Mouse (Mus musculus) liver, adult (tissue): ENCODE results near the gene Znrf1.

ENCODE experiments used
- GATA4 ChIP-seq: IDR thresholded peaks from 2 replicates; pipeline ENCODE4 v1.6.1; 2014; ENCODE audit warnings: mild to moderate bottlenecking, low read length; ENCODE audit not compliant: insufficient replicate concordance

Znrf1 gene

GRCm38 (mm10) chr8:111622553-111622952 is 86.7 kb downstream of the Znrf1 start:
- TF ChIP-seq GATA4 = no peak

- TF ChIP-seq GATA4 = no peak
Measured at GRCm38 (mm10) chr8:111624081-111624852, 88.4 kb downstream of the Znrf1 start.

GRCm38 (mm10) chr8:111624853-111625221 is 88.9 kb downstream of the Znrf1 start:
- TF ChIP-seq GATA4 = no peak

- TF ChIP-seq GATA4 = no peak
Measured at GRCm38 (mm10) chr8:111625694-111626527, 90.0 kb downstream of the Znrf1 start.

- TF ChIP-seq GATA4 = no peak
Measured at GRCm38 (mm10) chr8:111626528-111626820, 90.6 kb downstream of the Znrf1 start.

DNA sequence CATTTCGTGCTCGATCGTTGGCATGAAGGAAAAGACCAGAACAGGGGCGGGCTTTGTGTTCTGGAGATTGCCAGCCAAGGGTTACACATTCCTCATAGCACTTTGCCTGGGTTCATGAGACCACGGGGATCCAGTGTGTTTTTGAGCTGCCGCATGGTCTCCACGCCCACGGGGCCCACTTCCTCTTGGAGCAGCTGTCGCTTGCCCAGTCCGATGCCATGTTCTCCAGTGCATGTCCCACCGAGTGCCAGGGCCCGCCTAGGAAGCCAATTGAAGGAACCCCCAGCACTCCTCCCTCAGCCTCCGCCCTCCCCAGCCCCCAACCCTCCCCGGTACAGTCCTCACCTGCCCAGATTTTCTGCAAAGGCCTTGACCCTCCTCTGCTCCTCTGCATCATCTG is 91.0 kb downstream of the Znrf1 start:
- no peak for TF ChIP-seq GATA4

GRCm38 (mm10) chr8:111627923-111628322 is 92.0 kb downstream of the Znrf1 start:
- no peak for TF ChIP-seq GATA4

DNA sequence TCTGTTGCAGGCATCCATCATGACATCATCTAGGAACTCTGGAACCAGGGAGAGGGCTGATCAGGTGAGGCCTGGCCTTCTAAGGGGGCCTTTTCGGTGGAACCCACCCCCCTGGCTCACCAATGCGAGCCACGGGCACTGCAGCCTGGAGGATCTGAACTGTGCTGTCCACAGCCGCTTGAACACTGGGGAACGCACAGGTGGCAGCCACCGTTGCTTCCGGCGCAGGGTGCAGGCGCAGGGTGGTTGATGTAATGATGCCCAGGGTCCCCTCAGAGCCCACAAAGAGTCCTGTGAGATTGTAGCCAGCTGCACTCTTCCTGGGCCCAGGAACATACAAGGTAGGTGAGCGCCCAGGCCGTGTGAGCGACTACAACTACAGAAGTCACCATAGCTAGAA is 92.5 kb downstream of the Znrf1 start:
- no peak for TF ChIP-seq GATA4

DNA sequence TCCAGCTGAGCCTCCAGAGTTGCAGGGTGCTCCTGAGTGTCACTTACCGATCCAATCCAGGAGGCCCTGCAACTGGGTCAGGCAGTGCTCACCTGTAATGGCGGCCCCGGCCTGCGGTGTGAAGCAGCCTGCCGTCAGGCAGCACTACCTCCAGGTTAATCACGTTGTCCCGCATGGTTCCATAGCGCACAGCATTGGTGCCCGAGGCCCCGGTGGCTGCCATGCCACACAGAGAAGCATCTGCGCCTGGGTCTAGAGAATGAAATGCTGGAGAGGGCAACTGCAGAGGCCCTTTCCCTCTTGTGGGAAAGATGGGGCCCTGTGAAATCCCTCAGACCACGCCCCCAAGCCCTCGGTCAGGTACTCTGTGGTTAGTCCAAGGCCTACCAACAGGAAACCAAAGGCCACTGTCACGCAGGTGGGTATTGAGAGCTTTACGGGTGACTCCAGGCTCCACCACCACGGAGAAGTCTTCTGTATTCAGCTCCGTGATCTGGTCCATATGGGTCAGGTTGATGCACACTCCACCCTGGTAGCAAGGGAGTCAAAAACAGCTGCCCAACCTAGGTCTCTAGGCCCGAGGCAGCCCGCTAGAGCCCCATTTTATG is 93.1 kb downstream of the Znrf1 start:
- no peak for TF ChIP-seq GATA4

DNA sequence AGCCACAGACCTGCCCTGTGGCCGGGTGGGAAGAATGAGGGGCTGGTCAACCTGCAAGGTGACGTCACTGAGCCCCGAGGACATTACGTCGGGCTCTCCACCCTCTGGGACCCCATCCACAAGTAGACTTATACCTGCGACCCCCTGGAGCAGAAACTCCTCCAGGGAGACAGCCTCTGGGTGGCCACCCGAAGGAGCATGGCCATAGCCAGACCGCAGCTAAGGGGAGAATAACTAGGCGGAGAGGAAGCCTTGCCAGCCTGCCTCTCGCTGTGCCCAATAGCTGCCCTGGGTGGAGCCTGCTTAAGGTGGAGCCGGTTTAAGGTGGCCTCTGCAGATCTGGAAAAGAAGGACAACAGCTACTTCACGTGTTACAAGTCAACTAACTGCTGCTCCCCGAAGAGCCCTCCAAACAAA is 94.2 kb downstream of the Znrf1 start, which contains the start of gene Ldhd:
TSS of gene Ldhd (minus strand) at position 270 of the 417 bp plus-strand sequence.
- no peak for TF ChIP-seq GATA4

DNA sequence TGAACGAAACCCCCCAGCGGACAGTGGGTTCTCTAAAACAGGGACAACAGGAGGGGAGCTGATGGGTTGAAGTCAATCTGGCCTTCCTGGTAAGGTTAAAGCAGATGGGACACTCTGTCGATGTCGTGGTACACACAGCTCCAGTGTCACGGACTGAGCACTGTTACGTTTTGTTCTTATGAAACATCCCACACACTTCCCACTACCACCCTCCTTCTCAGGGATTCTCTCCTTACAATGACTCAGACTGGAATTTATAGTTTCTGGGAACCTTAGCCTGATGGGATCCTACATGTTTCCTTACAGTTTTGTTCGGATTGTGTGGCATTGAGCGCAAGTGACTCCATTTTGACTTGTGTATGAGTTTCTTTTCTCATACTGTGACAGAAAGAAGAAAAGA is 95.7 kb downstream of the Znrf1 start:
- no peak for TF ChIP-seq GATA4

- TF ChIP-seq GATA4 = no peak
Measured at GRCm38 (mm10) chr8:111632976-111633375, 97.1 kb downstream of the Znrf1 start.

DNA sequence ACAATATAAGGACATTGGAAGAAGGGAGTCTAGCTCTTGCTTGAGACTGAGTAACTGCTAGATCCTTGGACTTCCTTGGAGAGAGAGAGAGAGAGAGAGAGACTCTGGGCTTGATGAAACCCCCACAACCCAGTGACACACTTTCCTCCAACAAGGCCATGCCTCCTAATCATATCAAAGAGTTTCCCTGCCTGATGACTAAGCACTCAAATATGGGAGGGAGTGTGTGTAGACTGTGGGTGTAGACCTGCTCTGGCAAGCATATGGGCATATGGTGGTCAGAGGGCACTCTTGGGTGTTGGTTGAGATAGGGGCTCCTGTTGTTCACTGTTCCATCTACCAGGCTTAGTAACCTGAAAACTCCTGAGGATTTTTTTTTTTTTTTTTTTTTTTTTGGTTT is 102.2 kb downstream of the Znrf1 start:
- no peak for TF ChIP-seq GATA4

DNA sequence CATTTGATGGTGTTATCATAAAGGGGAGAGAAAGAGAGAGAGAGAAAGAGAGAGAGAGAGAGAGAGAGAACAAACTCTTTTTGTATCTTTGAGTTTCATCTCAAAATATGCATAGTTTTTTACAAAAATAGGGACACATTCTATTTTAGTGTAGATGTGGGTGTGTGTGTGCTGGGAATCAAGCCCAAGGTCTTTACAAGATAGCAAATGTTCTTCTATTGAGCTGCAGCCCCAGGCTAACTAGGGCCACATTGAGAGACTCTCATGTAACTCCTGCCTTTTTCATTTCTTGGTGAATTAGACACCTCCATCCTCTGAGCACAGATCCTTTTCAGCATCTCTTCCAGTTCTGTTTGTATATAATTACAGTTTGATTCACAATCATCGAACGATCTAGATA is 105.2 kb downstream of the Znrf1 start:
- no peak for TF ChIP-seq GATA4

- peak; percentile 89 for TF ChIP-seq GATA4
Measured at GRCm38 (mm10) chr8:111642496-111642895, 106.6 kb downstream of the Znrf1 start.

GRCm38 (mm10) chr8:111642939-111643263 is 107.0 kb downstream of the Znrf1 start:
- TF ChIP-seq GATA4 = no peak
